ENCODE assay signal across 18 mouse cellular contexts in the genomic region with DNA sequence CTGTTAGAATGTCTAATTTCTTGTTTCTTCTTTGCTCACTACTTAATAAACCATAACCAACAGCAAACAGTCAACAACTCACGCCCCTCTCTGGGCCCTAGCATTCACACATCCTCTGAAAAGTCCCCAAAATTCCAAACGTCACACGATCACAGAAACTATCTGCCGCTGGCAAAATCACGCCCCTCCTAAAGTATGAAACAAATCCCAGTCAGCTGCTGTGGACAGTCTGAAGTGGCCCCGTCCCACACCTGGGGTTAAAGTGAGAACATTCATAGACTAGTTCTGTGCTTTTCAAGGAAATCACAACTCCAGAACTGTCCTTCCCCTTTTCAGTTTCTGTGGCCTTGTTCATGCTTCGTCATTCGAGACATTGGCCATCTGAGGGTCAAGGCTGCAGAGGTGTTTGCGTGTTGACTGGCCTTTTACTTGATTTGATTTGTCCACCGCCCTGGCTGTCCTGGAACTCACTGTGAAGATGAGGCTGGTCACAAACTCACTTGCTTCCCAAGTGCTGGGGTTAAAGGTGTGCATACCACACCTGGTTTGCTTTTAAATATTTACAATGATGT. TPM values are rescaled to one million over a fixed set of nuclear protein-coding genes. Genes with fewer than 3 reads are reported as not detected.
DNase-seq lines count a peak whose midpoint lies in the region; ATAC-seq and TF ChIP-seq lines count a peak whose summit lies in the region.
"Had no signal": no experiment of that assay in that cellular context is flagged by ENCODE, and none has a peak within 500 bp of the region (broad histone marks: within the 10 kb centered on the region; RNA-seq: fewer than 3 reads in every experiment).

No protein-coding gene starts in this region.

- H3K36me3 ChIP-seq in liver, adult 2 months (ENCODE audit: control insufficient read depth, insufficient read depth, low read length): peaks cover 26% of the 10 kb centered on the region
- H3K36me3 ChIP-seq in liver, embryonic 11.5 days (ENCODE audit: control insufficient read depth, insufficient read depth, low read length): peaks cover 34% of the 10 kb centered on the region
- H3K36me3 ChIP-seq in E14TG2a.4 (ENCODE audit: insufficient read depth, low read length) (peaks cover 89% of the 10 kb centered on the region), myocyte (ENCODE audit: control insufficient read depth, insufficient read depth) (peaks cover 29% of the 10 kb centered on the region)

- H3ac ChIP-seq in myocyte (ENCODE audit: control insufficient read depth, insufficient read length): no peak overlapping the region

- no peak for TF ChIP-seq CTCF in liver, adult 2 months (IDR thresholded peaks at IDR 0.05; ENCODE audit: low read depth, low read length)
- no peak for TF ChIP-seq CTCF in E14TG2a.4 (conservative IDR thresholded peaks at IDR 0.05; ENCODE audit: low read length)
- no peak for TF ChIP-seq CTCF in embryonic fibroblast, embryonic 13.5 days (IDR thresholded peaks at IDR 0.05; ENCODE audit: borderline replicate concordance, insufficient read depth, low read length)

- 36% methylated on average over 10 of the region's 10 CpGs for WGBS in liver, adult 2 months
- WGBS in liver, embryonic 11.5 days: 79% methylated on average over 10 of the region's 10 CpGs

- H3K4me1 ChIP-seq in liver, adult 2 months (ENCODE audit: control insufficient read depth, insufficient read depth, low read length): peaks cover 30% of the 10 kb centered on the region
- peaks cover 33% of the 10 kb centered on the region for H3K4me1 ChIP-seq in liver, embryonic 11.5 days (replicated peaks; ENCODE audit: control insufficient read depth, insufficient read depth, low read length)
- H3K4me1 ChIP-seq in E14TG2a.4 (replicated peaks; ENCODE audit: low read depth, low read length): peaks cover 88% of the 10 kb centered on the region
- peaks cover 10% of the 10 kb centered on the region; the same call in 1 of the 2 replicates for H3K4me1 ChIP-seq in embryonic fibroblast, embryonic 13.5 days (ENCODE audit: control insufficient read depth, insufficient read depth, low read length)

- H3K4me2 ChIP-seq in liver, embryonic 11.5 days: no peak overlapping the region
- peak overlapping the region; percentile 78 for H3K4me2 ChIP-seq in myocyte (ENCODE audit: low read depth)
- H3K4me2 ChIP-seq: embryonic facial prominence, embryonic 12.5 days; kidney, embryonic 15.5 days; midbrain, embryonic 15.5 days; neural tube, embryonic 12.5 days had no signal

- no peak for ATAC-seq in liver, embryonic 11.5 days (replicated peaks; ENCODE audit: low FRiP score)
- ATAC-seq: forebrain, embryonic 16.5 days; midbrain, embryonic 15.5 days had no signal

- H3K27me3 ChIP-seq in liver, adult 2 months (ENCODE audit: control insufficient read depth, insufficient read depth, low read length): no peaks in the 10 kb centered on the region
- H3K27me3 ChIP-seq in liver, embryonic 11.5 days (replicated peaks; ENCODE audit: control insufficient read depth, insufficient read depth, low read length): no peaks in the 10 kb centered on the region
- H3K27me3 ChIP-seq in E14TG2a.4 (ENCODE audit: insufficient read depth, low read length): no peaks in the 10 kb centered on the region
- H3K27me3 ChIP-seq in myocyte (ENCODE audit: control insufficient read depth, insufficient read depth, insufficient read length): no peaks in the 10 kb centered on the region
- H3K27me3 ChIP-seq: embryonic facial prominence, embryonic 12.5 days; kidney, embryonic 15.5 days; midbrain, embryonic 15.5 days; neural tube, embryonic 12.5 days had no signal

- peak overlapping the region; percentile 49 for H3K9ac ChIP-seq in liver, adult 2 months (ENCODE audit: low read depth, low read length)
- H3K9ac ChIP-seq in liver, embryonic 11.5 days (ENCODE audit: low read depth, low read length): no peak overlapping the region
- H3K9ac ChIP-seq: embryonic facial prominence, embryonic 12.5 days; kidney, embryonic 15.5 days; midbrain, embryonic 15.5 days; neural tube, embryonic 12.5 days had no signal

- H3K4me3 ChIP-seq in liver, adult 2 months (ENCODE audit: insufficient read depth, low read depth, low read length): no peak overlapping the region; the same call in 1 of the 2 replicates
- no peak overlapping the region for H3K4me3 ChIP-seq in liver, embryonic 11.5 days (ENCODE audit: low read depth, low read length)
- H3K4me3 ChIP-seq in E14TG2a.4 (replicated peaks; ENCODE audit: low read length) (0 out of 2 replicates have a peak overlapping the region, but pooled peaks have one; percentile 3), myocyte (no peak overlapping the region)
- no peak overlapping the region for H3K4me3 ChIP-seq in embryonic fibroblast, embryonic 13.5 days (ENCODE audit: insufficient read depth, low read length)
- H3K4me3 ChIP-seq: embryonic facial prominence, embryonic 12.5 days; heart, adult 2 months; hindbrain, embryonic 10.5 days; kidney, embryonic 15.5 days; limb, embryonic 10.5 days; midbrain, embryonic 15.5 days; neural tube, embryonic 12.5 days had no signal

- peak overlapping the region; percentile 89 for H3K27ac ChIP-seq in liver, adult 2 months (replicated peaks; ENCODE audit: insufficient read depth, low read depth, low read length)
- H3K27ac ChIP-seq in liver, embryonic 11.5 days (ENCODE audit: low read depth, low read length): no peak overlapping the region
- H3K27ac ChIP-seq in embryonic fibroblast, embryonic 13.5 days (ENCODE audit: insufficient read depth, low read length): peak overlapping the region; percentile 37
- H3K27ac ChIP-seq: embryonic facial prominence, embryonic 12.5 days; heart, adult 2 months; hindbrain, embryonic 10.5 days; limb, embryonic 10.5 days; midbrain, embryonic 15.5 days; neural tube, embryonic 12.5 days had no signal

- H3K9me3 ChIP-seq in liver, embryonic 11.5 days (ENCODE audit: control insufficient read depth, low read length): no peaks in the 10 kb centered on the region
- H3K9me3 ChIP-seq in E14TG2a.4 (ENCODE audit: low read length): no peaks in the 10 kb centered on the region
- H3K9me3 ChIP-seq: embryonic facial prominence, embryonic 12.5 days; hindbrain, embryonic 10.5 days; kidney, embryonic 15.5 days; limb, embryonic 10.5 days; midbrain, embryonic 15.5 days; neural tube, embryonic 12.5 days had no signal

- peaks cover 51% of the 10 kb centered on the region for H3K79me2 ChIP-seq in liver, adult 2 months (ENCODE audit: control insufficient read depth, insufficient read depth, low read length)
- H3K79me2 ChIP-seq in myocyte (ENCODE audit: control insufficient read depth, insufficient read depth): peaks cover 92% of the 10 kb centered on the region

- TF ChIP-seq POLR2A in liver, adult 2 months (IDR thresholded peaks at IDR 0.05; ENCODE audit: extremely low read depth, insufficient read depth, low read length): no peak
- TF ChIP-seq POLR2A in embryonic fibroblast, embryonic 13.5 days (IDR thresholded peaks at IDR 0.05; ENCODE audit: low read depth, low read length): no peak
- no peak for TF ChIP-seq POLR2A in myocyte (IDR thresholded peaks at IDR 0.05; ENCODE audit: insufficient read length, low read depth)

- peak; percentile 81 for DNase-seq in liver, adult 2 months (ENCODE audit: extremely low read depth, low read depth, low spot score)
- no peak for DNase-seq in liver, embryonic 11.5 days (ENCODE audit: low spot score)
- DNase-seq in T-cell, adult 2 months (ENCODE audit: low spot score): no peak
- no peak for DNase-seq in embryo, embryonic 9.5 days (ENCODE audit: extremely low spot score)
- DNase-seq in layer of hippocampus, postnatal 25 days (ENCODE audit: extremely low spot score in 1 of 2, low spot score in 1 of 2): no peak
- DNase-seq: cerebellum, adult 2 months; heart, adult 2 months; thymus, postnatal 14 days had no signal

TF ChIP-seq in myocyte, 11 proteins besides CTCF, POLR2A, EP300 and RAD21:
- TF ChIP-seq REST (IDR thresholded peaks at IDR 0.05; ENCODE audit: insufficient read depth, insufficient read length) (no peak), MAX (IDR thresholded peaks at IDR 0.05; ENCODE audit: low read depth) (no peak), TCF12 (IDR thresholded peaks at IDR 0.05; ENCODE audit: insufficient read depth, poor library complexity, severe bottlenecking) (no peak), CEBPB (IDR thresholded peaks at IDR 0.05; ENCODE audit: insufficient read depth, poor library complexity, severe bottlenecking) (no peak), USF1 (IDR thresholded peaks at IDR 0.05; ENCODE audit: low read depth) (no peak), POLR2AphosphoS2 (IDR thresholded peaks at IDR 0.05; ENCODE audit: insufficient read length, low read depth) (no peak), TCF3 (IDR thresholded peaks at IDR 0.05; ENCODE audit: insufficient read length, low read depth) (no peak), E2F4 (IDR thresholded peaks at IDR 0.05; ENCODE audit: insufficient read depth) (no peak), MYOD1 (IDR thresholded peaks at IDR 0.05; ENCODE audit: control insufficient read depth in 1 of 3, insufficient read length in 2 of 3, low read depth in 2 of 3) (no peak), SRF (IDR thresholded peaks at IDR 0.05; ENCODE audit: control insufficient read depth, insufficient read length, low read depth) (no peak), MYOG (IDR thresholded peaks at IDR 0.05; ENCODE audit: control insufficient read depth in 1 of 3, insufficient read depth in 1 of 3, insufficient read length in 2 of 3, low read depth in 2 of 3) (no peak)
TF ChIP-seq in myocyte: peak in this region for 0.

RNA-seq across cellular contexts. Expression of gene Ldlr, which starts 5.1 kb away (rescaled TPM):
- total RNA-seq in liver, adult 2 months (2014; rRNA removed): 61.4 and 82.8 TPM in 2 replicates
- polyA plus RNA-seq in liver, adult 2 months (2012; rRNA removed): 105 and 116 TPM in 2 replicates
- polyA plus RNA-seq in liver, embryonic 11.5 days (2014; fragmentation: Nextera tagmentation; extraction: Ambion mirVana): 18.8 and 23.9 TPM in 2 replicates
- polyA plus RNA-seq in embryonic fibroblast, embryonic 13.5 days (2011; ENCODE audit: insufficient read length, low read depth, missing spikeins): 54.6 and 74.3 TPM in 2 replicates
- polyA plus RNA-seq in myocyte (2012; fragmentation: generic; extraction: Trizol): 106 TPM
- 10 to 100 TPM; 20.5 to 20.7 TPM for total RNA-seq in layer of hippocampus, postnatal 25 days (2021)

RNA-seq across cellular contexts. Expression of gene Spc24, which starts 31.8 kb away (rescaled TPM):
- total RNA-seq in liver, adult 2 months (2014; rRNA removed): 15.3 and 17.9 TPM in 2 replicates
- polyA plus RNA-seq in liver, adult 2 months (2012; rRNA removed): 11.6 and 14.4 TPM in 2 replicates
- polyA plus RNA-seq in liver, embryonic 11.5 days (2014; fragmentation: Nextera tagmentation; extraction: Ambion mirVana): 151 and 170 TPM in 2 replicates
- 14.2 and 21.2 TPM in 2 replicates for polyA plus RNA-seq in embryonic fibroblast, embryonic 13.5 days (2011; ENCODE audit: insufficient read length, low read depth, missing spikeins)
- polyA plus RNA-seq in myocyte (2012; fragmentation: generic; extraction: Trizol): 31.0 TPM
- 1 to 10 TPM; 1.1 to 2.5 TPM for total RNA-seq in layer of hippocampus, postnatal 25 days (2021)
